Mouse (Mus musculus): Measurements from ENCODE around the gene Nr1d2. TPM values are rescaled to one million over a fixed set of nuclear protein-coding genes. Genes with fewer than 3 reads are reported as not detected.
A peak's percentile ranks its signal among the peaks of the same experiment; 100 is the strongest.
"Not testable (repeated sequence)": the region's sequence is repeated elsewhere in the genome, so short reads cannot be mapped to it uniquely, and the experiment has no call there.

Gene Nr1d2
- polyA plus RNA-seq, 1 experiment, result 8.7 TPM

GRCm38 (mm10) chr14:18270529-18271441 lies 31.9 kb upstream of the Nr1d2 start, which contains the start of the genes Nkiras1 and Rpl15:
Gene Nkiras1, plus strand, starts transcription at chr14:18271136.
Gene Rpl15, minus strand, starts transcription at chr14:18271391.
- no peaks in the 10 kb centered on the region; the same call in 1 of the 2 replicates for H3K4me1 ChIP-seq (ENCODE audit: control insufficient read depth, insufficient read depth, low read length)
- peak within 1 kb of the TSS; percentile 78 for H3K27ac ChIP-seq (ENCODE audit: control insufficient read depth, insufficient read depth, low read depth, low read length, poor library complexity)
- under 1% methylated on average over 78 of the region's 78 CpGs for WGBS
- 0 out of 2 replicates have a peak, but pooled peaks have one; percentile 8 for TF ChIP-seq CTCF (IDR thresholded peaks at IDR 0.05; ENCODE audit: control insufficient read depth, insufficient read depth, low read length)
- TF ChIP-seq POLR2A (IDR thresholded peaks at IDR 0.05; ENCODE audit: borderline replicate concordance, control insufficient read depth, low read depth, low read length), result peak; percentile 71
- peak within 1 kb of the TSS; percentile 89 for H3K4me3 ChIP-seq (replicated peaks; ENCODE audit: control insufficient read depth, low read depth, low read length)

- WGBS, result under 1% methylated on average over 24 of the region's 24 CpGs
- not testable (repeated sequence) for H3K4me1 ChIP-seq (ENCODE audit: control insufficient read depth, insufficient read depth, low read length)
- Histone ChIP-seq H3K27ac (ENCODE audit: control insufficient read depth, insufficient read depth, low read depth, low read length, poor library complexity) (peak overlapping the region; percentile 54), H3K4me3 (replicated peaks; ENCODE audit: control insufficient read depth, low read depth, low read length) (peak overlapping the region; percentile 89)
These were observed 31.1 kb upstream of the Nr1d2 start for GRCm38 (mm10) chr14:18269947-18270528.

- TF ChIP-seq CTCF (IDR thresholded peaks at IDR 0.05; ENCODE audit: control insufficient read depth, insufficient read depth, low read length) (no peak), POLR2A (IDR thresholded peaks at IDR 0.05; ENCODE audit: borderline replicate concordance, control insufficient read depth, low read depth, low read length) (no peak)
- Histone ChIP-seq H3K4me1 (ENCODE audit: control insufficient read depth, insufficient read depth, low read length) (no peaks in the 10 kb centered on the region; the same call in 1 of the 2 replicates), H3K4me3 (replicated peaks; ENCODE audit: control insufficient read depth, low read depth, low read length) (no peak overlapping the region), H3K27ac (ENCODE audit: control insufficient read depth, insufficient read depth, low read depth, low read length, poor library complexity) (no peak overlapping the region)
- WGBS, result 33% methylated on average over 4 of the region's 4 CpGs
These were observed 24.5 kb upstream of the Nr1d2 start for GRCm38 (mm10) chr14:18263427-18263826.

- no peak overlapping the region for H3K4me3 ChIP-seq (replicated peaks; ENCODE audit: control insufficient read depth, low read depth, low read length)
- no peaks in the 10 kb centered on the region; the same call in 1 of the 2 replicates for H3K4me1 ChIP-seq (ENCODE audit: control insufficient read depth, insufficient read depth, low read length)
- no peak for TF ChIP-seq CTCF (IDR thresholded peaks at IDR 0.05; ENCODE audit: control insufficient read depth, insufficient read depth, low read length)
- TF ChIP-seq POLR2A (IDR thresholded peaks at IDR 0.05; ENCODE audit: borderline replicate concordance, control insufficient read depth, low read depth, low read length), result no peak
- 88% methylated on average over 3 of the region's 3 CpGs for WGBS
- no peak overlapping the region for H3K27ac ChIP-seq (ENCODE audit: control insufficient read depth, insufficient read depth, low read depth, low read length, poor library complexity)
These were observed 22.3 kb upstream of the Nr1d2 start for GRCm38 (mm10) chr14:18261203-18261602.

- TF ChIP-seq POLR2A (IDR thresholded peaks at IDR 0.05; ENCODE audit: borderline replicate concordance, control insufficient read depth, low read depth, low read length) (no peak), CTCF (IDR thresholded peaks at IDR 0.05; ENCODE audit: control insufficient read depth, insufficient read depth, low read length) (no peak)
- Histone ChIP-seq H3K27ac (ENCODE audit: control insufficient read depth, insufficient read depth, low read depth, low read length, poor library complexity) (no peak overlapping the region), H3K4me3 (replicated peaks; ENCODE audit: control insufficient read depth, low read depth, low read length) (no peak overlapping the region), H3K4me1 (ENCODE audit: control insufficient read depth, insufficient read depth, low read length) (peaks cover 1% of the 10 kb centered on the region; the same call in 1 of the 2 replicates)
- WGBS, result 85% methylated on average over 21 of the region's 21 CpGs
These were observed 3.8 kb upstream of the Nr1d2 start for GRCm38 (mm10) chr14:18242638-18243130.

- no peak for TF ChIP-seq CTCF (IDR thresholded peaks at IDR 0.05; ENCODE audit: control insufficient read depth, insufficient read depth, low read length)
- Histone ChIP-seq H3K4me1 (ENCODE audit: control insufficient read depth, insufficient read depth, low read length) (peaks cover 1% of the 10 kb centered on the region; the same call in 1 of the 2 replicates), H3K4me3 (replicated peaks; ENCODE audit: control insufficient read depth, low read depth, low read length) (no peak overlapping the region), H3K27ac (ENCODE audit: control insufficient read depth, insufficient read depth, low read depth, low read length, poor library complexity) (no peak overlapping the region)
- 84% methylated on average over 4 of the region's 4 CpGs for WGBS
These were observed 2.9 kb upstream of the Nr1d2 start for GRCm38 (mm10) chr14:18241786-18242185.

GRCm38 (mm10) chr14:18240132-18240531 lies 1.2 kb upstream of the Nr1d2 start:
- no peak overlapping the region for H3K27ac ChIP-seq (ENCODE audit: control insufficient read depth, insufficient read depth, low read depth, low read length, poor library complexity)
- H3K4me3 ChIP-seq (replicated peaks; ENCODE audit: control insufficient read depth, low read depth, low read length), result no peak overlapping the region
- WGBS, result 53% methylated on average over 7 of the region's 7 CpGs
- no peak for TF ChIP-seq CTCF (IDR thresholded peaks at IDR 0.05; ENCODE audit: control insufficient read depth, insufficient read depth, low read length)
- no peak for TF ChIP-seq POLR2A (IDR thresholded peaks at IDR 0.05; ENCODE audit: borderline replicate concordance, control insufficient read depth, low read depth, low read length)
- peaks cover 1% of the 10 kb centered on the region; the same call in 1 of the 2 replicates for H3K4me1 ChIP-seq (ENCODE audit: control insufficient read depth, insufficient read depth, low read length)

- Histone ChIP-seq H3K4me3 (replicated peaks; ENCODE audit: control insufficient read depth, low read depth, low read length) (peak overlapping the region; percentile 96), H3K27ac (ENCODE audit: control insufficient read depth, insufficient read depth, low read depth, low read length, poor library complexity) (peak overlapping the region; percentile 96), H3K4me1 (ENCODE audit: control insufficient read depth, insufficient read depth, low read length) (peaks cover 1% of the 10 kb centered on the region; the same call in 1 of the 2 replicates)
- WGBS, result under 1% methylated on average over 69 of the region's 71 CpGs
- TF ChIP-seq CTCF (IDR thresholded peaks at IDR 0.05; ENCODE audit: control insufficient read depth, insufficient read depth, low read length) (no peak), POLR2A (IDR thresholded peaks at IDR 0.05; ENCODE audit: borderline replicate concordance, control insufficient read depth, low read depth, low read length) (peak; percentile 42; the same call in 1 of the 2 replicates)
These were observed 687 bp downstream of the Nr1d2 start for GRCm38 (mm10) chr14:18238131-18238749.

Measured in bone marrow, adult 2 months (tissue).